8 mouse cellular contexts compared by ENCODE assay signal in genomic region chr7:16980348-16980747, GRCm38 (mm10). TPM values are rescaled to one million over a fixed set of nuclear protein-coding genes. Genes with fewer than 3 reads are reported as not detected.
DNase-seq lines count a peak whose midpoint lies in the region; ATAC-seq and TF ChIP-seq lines count a peak whose summit lies in the region.

No protein-coding gene starts in this region.

- no peak for ATAC-seq in intestine, postnatal 0 days

- H3K4me2 ChIP-seq in intestine, postnatal 0 days (replicated peaks; ENCODE audit: low read depth) = peak overlapping the region; percentile 59

- no peaks in the 10 kb centered on the region for H3K79me2 ChIP-seq in macrophage (ENCODE audit: inconsistent target)

- 4% methylated on average over 12 of the region's 12 CpGs for WGBS in intestine, postnatal 0 days
- WGBS in macrophage (ENCODE audit: missing documents) = 2% methylated on average over 12 of the region's 12 CpGs

- peak overlapping the region; percentile 59 for H3K4me3 ChIP-seq in testis, adult 2 months (ENCODE audit: control insufficient read depth, low read depth, low read length)
- peak overlapping the region; percentile 18; the same call in 1 of the 2 replicates for H3K4me3 ChIP-seq in intestine, postnatal 0 days (ENCODE audit: low read depth, low read length)
- H3K4me3 ChIP-seq in macrophage (ENCODE audit: inconsistent target) = peak overlapping the region; percentile 3; the same call in 1 of the 2 replicates

- peak; percentile 76 to 77 for DNase-seq in cerebellum, postnatal 10 days
- DNase-seq in cerebellum, adult 9-11 months = no peak
- no peak for DNase-seq in testis, postnatal 14 days (ENCODE audit: low spot score)
- peak; percentile 53 for DNase-seq in gastrocnemius, postnatal 25 days
- peak; percentile 64 to 73 for DNase-seq in thymus, adult 18-20 months

- H3K9me3 ChIP-seq in intestine, postnatal 0 days (ENCODE audit: control insufficient read depth) = no peaks in the 10 kb centered on the region

- H3K27ac ChIP-seq in testis, adult 2 months (ENCODE audit: control insufficient read depth, insufficient read depth, low read depth, low read length) = no peak overlapping the region
- peak overlapping the region; percentile 21; the same call in 1 of the 2 replicates for H3K27ac ChIP-seq in intestine, postnatal 0 days (ENCODE audit: low read depth, low read length)
- H3K27ac ChIP-seq in macrophage = no peak overlapping the region

- no peak for TF ChIP-seq POLR2A in testis, adult 2 months (IDR thresholded peaks at IDR 0.05; ENCODE audit: control insufficient read depth, low read depth, low read length)

- peaks cover 7% of the 10 kb centered on the region for H3K4me1 ChIP-seq in testis, adult 2 months (ENCODE audit: control insufficient read depth, insufficient read depth, low read length)
- H3K4me1 ChIP-seq in intestine, postnatal 0 days (replicated peaks; ENCODE audit: control insufficient read depth, insufficient read depth, low read length) = no peaks in the 10 kb centered on the region

- H3K9ac ChIP-seq in intestine, postnatal 0 days (ENCODE audit: low read depth, low read length) = no peak overlapping the region

- TF ChIP-seq CTCF in testis, adult 2 months (IDR thresholded peaks at IDR 0.05; ENCODE audit: control insufficient read depth, insufficient read depth, insufficient replicate concordance, low read depth, low read length) = no peak
- no peak for TF ChIP-seq CTCF in intestine, postnatal 0 days (IDR thresholded peaks at IDR 0.05; ENCODE audit: low read depth)

- no peaks in the 10 kb centered on the region for H3K27me3 ChIP-seq in testis, adult 2 months (ENCODE audit: control insufficient read depth, insufficient read depth, low read length)
- no peaks in the 10 kb centered on the region for H3K27me3 ChIP-seq in intestine, postnatal 0 days (replicated peaks; ENCODE audit: control insufficient read depth, insufficient read depth, low read length)

- H3K36me3 ChIP-seq in testis, adult 2 months (ENCODE audit: control insufficient read depth, insufficient read depth, low read length) = no peaks in the 10 kb centered on the region
- no peaks in the 10 kb centered on the region; the same call in 1 of the 2 replicates for H3K36me3 ChIP-seq in intestine, postnatal 0 days (ENCODE audit: control insufficient read depth, insufficient read depth)
- H3K36me3 ChIP-seq in macrophage (ENCODE audit: inconsistent target) = no peaks in the 10 kb centered on the region

RNA-seq across cellular contexts. Expression of gene Gm42372, which starts 2.5 kb away (rescaled TPM):
- 1.8 and 2.4 TPM in 2 replicates for polyA plus RNA-seq in testis, adult 2 months (2012; rRNA removed)
- total RNA-seq in gastrocnemius, postnatal 25 days (2021) = not detected
- polyA plus RNA-seq in intestine, postnatal 0 days (2015; fragmentation: Nextera tagmentation; extraction: Ambion mirVana) = 0.09 and 0.10 TPM in 2 replicates
- under 1 TPM in 4 of 26 experiments, not detected in 22; 0.10 to 0.16 (median 0.14) TPM for total RNA-seq in macrophage (2018; cell fraction: chromatin; rRNA removed)
- total RNA-seq in macrophage (2018; cell fraction: cytosol; rRNA removed) = under 1 TPM in 1 of 26 experiments, not detected in 25; 0.03 TPM
- not detected for total RNA-seq in macrophage (2018; cell fraction: nucleus; rRNA removed)
- polyA plus RNA-seq in macrophage (2018) = not detected in 3 replicates

RNA-seq across cellular contexts. Expression of gene Ccdc8, which starts 12.2 kb away (rescaled TPM):
- polyA plus RNA-seq in testis, adult 2 months (2012; rRNA removed) = 1.6 TPM in 2 replicates
- total RNA-seq in gastrocnemius, postnatal 25 days (2021) = 1 to 10 TPM; 1.7 to 2.6 TPM
- 3.6 and 4.0 TPM in 2 replicates for polyA plus RNA-seq in intestine, postnatal 0 days (2015; fragmentation: Nextera tagmentation; extraction: Ambion mirVana)
- total RNA-seq in macrophage (2018; cell fraction: chromatin; rRNA removed) = 1 to 10 TPM in 1 of 26 experiments, under 1 TPM in 3, not detected in 22; 0.15 to 2.2 (median 0.19) TPM
- total RNA-seq in macrophage (2018; cell fraction: cytosol; rRNA removed) = under 1 TPM in 5 of 26 experiments, not detected in 21; under 0.01 to 0.06 (median 0.04) TPM
- total RNA-seq in macrophage (2018; cell fraction: nucleus; rRNA removed) = under 1 TPM in 5 of 26 experiments, not detected in 21; 0.10 to 0.34 (median 0.13) TPM
- 0.03 TPM in 1 of 3 replicates, not detected in the others for polyA plus RNA-seq in macrophage (2018)

RNA-seq across cellular contexts. Expression of gene Pnmal1, which starts 20.9 kb away (rescaled TPM):
- polyA plus RNA-seq in testis, adult 2 months (2012; rRNA removed) = 7.6 and 7.8 TPM in 2 replicates
- not detected for total RNA-seq in gastrocnemius, postnatal 25 days (2021)
- 2.0 and 2.2 TPM in 2 replicates for polyA plus RNA-seq in intestine, postnatal 0 days (2015; fragmentation: Nextera tagmentation; extraction: Ambion mirVana)
- not detected for total RNA-seq in macrophage (2018; cell fraction: chromatin; rRNA removed)
- not detected for total RNA-seq in macrophage (2018; cell fraction: cytosol; rRNA removed)
- total RNA-seq in macrophage (2018; cell fraction: nucleus; rRNA removed) = not detected
- polyA plus RNA-seq in macrophage (2018) = not detected in 3 replicates

RNA-seq across cellular contexts. Expression of gene Pnmal2, which starts 35.9 kb away (rescaled TPM):
- 34.2 and 41.6 TPM in 2 replicates for polyA plus RNA-seq in testis, adult 2 months (2012; rRNA removed)
- 1 to 10 TPM; 2.3 to 3.3 TPM for total RNA-seq in gastrocnemius, postnatal 25 days (2021)
- 3.3 and 3.6 TPM in 2 replicates for polyA plus RNA-seq in intestine, postnatal 0 days (2015; fragmentation: Nextera tagmentation; extraction: Ambion mirVana)
- total RNA-seq in macrophage (2018; cell fraction: chromatin; rRNA removed) = under 1 TPM in 1 of 26 experiments, not detected in 25; 0.44 TPM
- not detected for total RNA-seq in macrophage (2018; cell fraction: cytosol; rRNA removed)
- not detected for total RNA-seq in macrophage (2018; cell fraction: nucleus; rRNA removed)
- polyA plus RNA-seq in macrophage (2018) = not detected in 3 replicates

RNA-seq across cellular contexts. Expression of gene Ppp5c, which starts 47.4 kb away (rescaled TPM):
- 80.7 and 84.7 TPM in 2 replicates for polyA plus RNA-seq in testis, adult 2 months (2012; rRNA removed)
- 10 to 100 TPM; 59.8 to 68.1 TPM for total RNA-seq in gastrocnemius, postnatal 25 days (2021)
- polyA plus RNA-seq in intestine, postnatal 0 days (2015; fragmentation: Nextera tagmentation; extraction: Ambion mirVana) = 44.4 and 45.0 TPM in 2 replicates
- total RNA-seq in macrophage (2018; cell fraction: chromatin; rRNA removed) = 100 to 1,000 TPM in 15 of 26 experiments, 10 to 100 TPM in 11; 35.3 to 266 (median 122) TPM
- 10 to 100 TPM; 33.7 to 89.8 (median 52.9) TPM for total RNA-seq in macrophage (2018; cell fraction: cytosol; rRNA removed)
- 100 to 1,000 TPM in 14 of 26 experiments, 10 to 100 TPM in 12; 35.5 to 203 (median 107) TPM for total RNA-seq in macrophage (2018; cell fraction: nucleus; rRNA removed)
- polyA plus RNA-seq in macrophage (2018) = 49.0 to 68.9 TPM (median 61.2 TPM) in 3 replicates

Comparison
In these comparisons a context has a peak if more than half of its experiments do, and no peak if none do; other contexts are left out.
1. DNase-seq: peak in cerebellum, postnatal 10 days (2 of 2), gastrocnemius, postnatal 25 days (single experiment) and thymus, adult 18-20 months (2 of 2); none in cerebellum, adult 9-11 months (single experiment) and testis, postnatal 14 days (single experiment).
2. H3K4me3 ChIP-seq: peak in every context shown above with its lines; median percentile 59 in testis, adult 2 months; 18 in intestine, postnatal 0 days; 3 in macrophage.